Mouse (Mus musculus): ENCODE results near the gene Strn.

- no peak for TF ChIP-seq CTCF (IDR thresholded peaks at IDR 0.05)
- TF ChIP-seq EP300 (IDR thresholded peaks at IDR 0.05), result no peak
These were observed 60.2 kb downstream of the Strn start for GRCm38 (mm10) chr17:78676813-78677212.

Data from lung, postnatal 0 days (tissue).